Mouse (Mus musculus): ENCODE data around the gene Zfp661.

Zfp661 gene

DNA sequence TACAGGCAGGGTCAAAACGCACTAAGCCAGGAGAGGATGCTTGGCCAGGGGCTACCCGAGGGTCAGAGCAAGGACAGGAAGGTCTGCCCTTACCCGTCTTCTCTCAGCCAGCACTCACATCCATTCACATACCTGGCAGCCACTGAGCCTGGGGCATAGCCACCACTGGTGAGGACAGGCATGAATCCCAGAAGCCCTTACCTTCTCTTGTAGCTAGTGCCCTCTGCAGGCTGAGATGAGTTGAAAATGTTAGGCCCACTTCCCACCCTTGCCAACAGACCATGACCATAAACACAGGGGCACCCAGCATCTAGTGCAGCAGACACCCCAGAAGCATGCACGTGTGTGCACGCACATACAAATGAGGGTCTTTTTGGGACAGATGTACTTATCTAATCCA is 35.8 kb downstream of the Zfp661 start:
- no peak for DNase-seq (ENCODE audit: low read depth)

DNA sequence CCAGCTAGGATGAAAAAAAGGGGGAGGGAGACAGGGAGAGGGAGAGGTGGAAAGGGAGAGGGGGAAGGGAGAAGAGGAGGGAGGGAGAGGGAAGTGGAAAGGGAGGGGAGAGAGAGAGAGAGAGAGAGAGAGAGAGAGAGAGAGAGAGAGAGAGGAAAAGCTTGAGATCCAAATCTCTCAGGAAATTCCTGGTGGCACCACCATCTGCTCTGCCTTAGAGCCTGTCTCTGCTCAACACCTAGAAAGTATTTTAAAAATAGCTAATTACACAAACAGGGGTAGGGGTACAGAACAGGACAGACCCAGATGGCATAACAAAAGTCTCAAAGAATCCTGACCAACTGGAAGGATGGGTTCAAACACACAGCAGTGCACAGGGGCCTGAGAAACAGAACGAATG is 36.4 kb downstream of the Zfp661 start:
- DNase-seq (ENCODE audit: low read depth) = no peak

GRCm38 (mm10) chr2:127549711-127550110 is 37.2 kb downstream of the Zfp661 start:
- no peak for DNase-seq (ENCODE audit: low read depth)

- no peak for DNase-seq (ENCODE audit: low read depth)
Measured at GRCm38 (mm10) chr2:127548342-127549074, 38.4 kb downstream of the Zfp661 start.

GRCm38 (mm10) chr2:127541697-127542096 is 45.2 kb downstream of the Zfp661 start:
- no peak for DNase-seq (ENCODE audit: low read depth)

- no peak for DNase-seq (ENCODE audit: low read depth)
Measured at GRCm38 (mm10) chr2:127541185-127541584, 45.7 kb downstream of the Zfp661 start, which contains the start of gene Prom2. Prom2 (minus strand) TSS chr2:127541467.

DNA sequence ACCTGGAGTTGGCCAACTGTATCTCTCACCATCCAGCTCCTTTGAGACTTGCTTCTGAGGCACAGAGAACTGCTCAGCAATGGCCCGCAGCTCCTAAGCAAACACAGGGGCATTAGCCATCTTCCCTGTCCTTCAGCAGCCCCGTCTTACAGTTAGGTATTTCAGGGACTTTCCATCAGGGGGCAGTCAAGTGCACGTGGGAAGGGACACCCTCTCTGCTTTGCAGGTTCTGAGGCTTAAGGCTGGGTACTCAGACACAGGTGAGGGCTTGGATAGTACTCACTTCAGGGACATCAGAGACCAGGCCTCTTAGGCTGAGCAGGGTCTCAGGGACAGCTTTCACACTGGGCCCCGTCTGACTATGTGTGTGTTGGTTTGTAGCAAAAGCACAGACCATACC is 47.4 kb downstream of the Zfp661 start:
- no peak for DNase-seq (ENCODE audit: low read depth)

DNA sequence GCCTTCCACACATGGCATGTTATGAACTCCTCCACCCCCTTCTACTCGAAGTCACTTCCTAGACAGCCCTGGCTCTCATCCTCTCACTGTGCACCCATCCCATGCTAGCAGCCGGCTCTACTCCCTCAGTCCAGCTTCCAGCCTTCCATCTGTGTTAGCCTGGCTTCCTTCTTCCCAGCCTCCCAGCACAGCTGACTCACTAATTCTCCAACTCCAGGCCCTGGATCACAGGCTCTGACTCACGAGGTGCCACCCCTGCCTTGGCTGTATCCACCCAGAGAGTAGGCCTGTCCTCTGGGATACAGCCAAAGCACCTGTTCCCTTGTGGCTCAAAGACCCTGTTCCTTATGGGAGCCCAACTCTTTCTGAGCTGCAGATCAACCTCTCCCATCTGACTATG is 49.3 kb downstream of the Zfp661 start:
- peak; percentile 12 for DNase-seq (ENCODE audit: low read depth)

- no peak for DNase-seq (ENCODE audit: low read depth)
Measured at GRCm38 (mm10) chr2:127535363-127535762, 51.5 kb downstream of the Zfp661 start.

- no peak for DNase-seq (ENCODE audit: low read depth)
Measured at GRCm38 (mm10) chr2:127532379-127532778, 54.5 kb downstream of the Zfp661 start.

DNA sequence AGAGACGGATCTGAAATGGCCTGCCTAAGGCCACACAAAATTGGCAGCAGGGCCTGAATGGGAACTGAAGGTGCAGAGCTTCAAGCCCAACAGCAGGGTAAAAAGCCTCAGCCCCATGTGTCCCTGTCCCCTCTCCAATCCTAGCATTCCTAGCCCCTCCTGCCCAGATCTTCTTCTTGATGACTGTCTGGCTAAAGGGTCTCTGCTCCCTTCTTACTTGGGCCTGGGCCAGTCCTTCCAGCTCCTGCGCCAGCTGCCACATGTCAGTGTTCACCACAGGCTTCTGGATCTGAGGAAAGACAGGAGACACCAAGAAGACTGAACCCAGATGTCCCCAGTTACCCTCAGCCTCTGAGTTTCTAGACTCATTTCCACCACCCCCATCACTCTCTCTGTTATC is 55.3 kb downstream of the Zfp661 start:
- no peak for DNase-seq (ENCODE audit: low read depth)

GRCm38 (mm10) chr2:127530418-127530817 is 56.5 kb downstream of the Zfp661 start:
- no peak for DNase-seq (ENCODE audit: low read depth)

- no peak for DNase-seq (ENCODE audit: low read depth)
Measured at GRCm38 (mm10) chr2:127525004-127525775, 61.7 kb downstream of the Zfp661 start.

Data from fibroblast of lung, adult 2 months (primary cell).